Mouse (Mus musculus) monocyte, adult 5-6 weeks (primary cell): Measurements from ENCODE around the gene Nfkbia. TPM values are rescaled to one million over a fixed set of nuclear protein-coding genes. Genes with fewer than 3 reads are reported as not detected.

Source experiments
- ATAC-seq: fragments of 153-309, 156-312 bp; replicated peaks from 2 replicates; pipeline ENCODE4 v1.8.0; 2017; ENCODE audit warnings: mild to moderate bottlenecking; ENCODE audit not compliant: low TSS enrichment, insufficient number of reproducible peaks, severe bottlenecking, poor library complexity, low FRiP score
- total RNA-seq: library from RNA; stranded (forward); fragments of 200-1000, 200-491, 200-594 nt; gene quantifications from 3 replicates; pipeline ENCODE4 v1.2.3, GENCODE M21; 2017

Gene Nfkbia
- total RNA-seq, 1 experiment from 2014 or later = 360 TPM

DNA sequence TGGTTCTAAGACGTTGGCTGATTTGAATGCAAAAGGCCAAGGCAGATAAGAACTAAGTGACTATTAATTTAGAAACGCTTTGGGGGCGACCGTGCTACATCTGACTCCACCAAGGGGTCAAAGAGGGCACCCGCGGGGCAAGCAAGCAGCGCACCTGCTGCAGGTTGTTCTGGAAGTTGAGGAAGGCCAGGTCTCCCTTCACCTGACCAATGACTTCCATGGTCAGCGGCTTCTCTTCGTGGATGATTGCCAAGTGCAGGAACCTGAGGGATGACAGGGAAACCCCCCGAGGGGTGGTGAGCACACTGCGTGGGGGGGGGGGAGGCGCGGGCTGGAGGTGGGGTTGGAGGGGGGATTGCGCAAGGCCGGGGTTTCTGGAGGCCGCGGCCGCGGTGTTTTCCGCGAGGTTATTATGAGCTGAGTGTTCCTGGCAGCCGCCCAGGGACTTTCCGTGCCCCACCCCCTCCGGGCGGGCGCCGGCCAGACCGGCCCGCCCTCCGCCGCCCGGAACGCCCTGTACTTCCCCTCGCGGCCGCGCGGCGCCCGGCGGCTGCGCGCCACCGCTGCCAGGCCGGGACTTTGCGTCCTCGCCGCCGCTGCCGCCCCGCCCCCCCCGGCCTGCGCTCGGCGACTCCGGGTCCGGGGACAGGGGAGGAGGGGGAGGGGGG lies 797 bp downstream of the Nfkbia start:
- ATAC-seq = peak; percentile 20

DNA sequence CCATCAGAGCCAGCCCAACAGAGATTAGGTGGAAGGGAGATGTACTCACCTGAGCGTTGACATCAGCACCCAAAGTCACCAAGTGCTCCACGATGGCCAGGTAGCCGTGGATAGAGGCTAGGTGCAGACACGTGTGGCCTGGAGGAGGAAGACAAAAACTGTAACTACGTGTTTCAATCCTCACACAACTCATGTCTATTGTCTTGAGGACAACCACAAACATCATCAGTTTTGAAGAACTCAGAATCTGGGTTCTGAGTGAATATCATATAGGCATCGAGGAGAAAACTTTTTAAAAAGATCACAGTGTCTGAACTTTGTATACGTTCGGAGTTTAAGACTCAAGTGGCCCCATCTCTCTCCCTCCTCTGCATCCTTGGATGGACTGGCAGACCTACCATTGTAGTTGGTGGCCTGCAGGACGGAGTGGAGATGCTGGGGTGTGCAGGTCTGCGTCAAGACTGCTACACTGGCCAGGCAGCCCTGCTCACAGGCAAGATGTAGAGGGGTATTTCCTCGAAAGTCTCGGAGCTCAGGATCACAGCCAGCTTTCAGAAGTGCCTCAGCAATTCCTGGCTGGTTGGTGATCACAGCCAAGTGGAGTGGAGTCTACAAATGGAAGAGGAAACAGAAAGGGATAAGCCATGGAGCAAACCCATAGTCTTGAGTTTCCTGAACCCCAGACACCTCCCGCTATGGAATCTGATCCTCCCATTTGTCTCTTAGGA lies 1.6 kb downstream of the Nfkbia start:
- ATAC-seq = no peak

DNA sequence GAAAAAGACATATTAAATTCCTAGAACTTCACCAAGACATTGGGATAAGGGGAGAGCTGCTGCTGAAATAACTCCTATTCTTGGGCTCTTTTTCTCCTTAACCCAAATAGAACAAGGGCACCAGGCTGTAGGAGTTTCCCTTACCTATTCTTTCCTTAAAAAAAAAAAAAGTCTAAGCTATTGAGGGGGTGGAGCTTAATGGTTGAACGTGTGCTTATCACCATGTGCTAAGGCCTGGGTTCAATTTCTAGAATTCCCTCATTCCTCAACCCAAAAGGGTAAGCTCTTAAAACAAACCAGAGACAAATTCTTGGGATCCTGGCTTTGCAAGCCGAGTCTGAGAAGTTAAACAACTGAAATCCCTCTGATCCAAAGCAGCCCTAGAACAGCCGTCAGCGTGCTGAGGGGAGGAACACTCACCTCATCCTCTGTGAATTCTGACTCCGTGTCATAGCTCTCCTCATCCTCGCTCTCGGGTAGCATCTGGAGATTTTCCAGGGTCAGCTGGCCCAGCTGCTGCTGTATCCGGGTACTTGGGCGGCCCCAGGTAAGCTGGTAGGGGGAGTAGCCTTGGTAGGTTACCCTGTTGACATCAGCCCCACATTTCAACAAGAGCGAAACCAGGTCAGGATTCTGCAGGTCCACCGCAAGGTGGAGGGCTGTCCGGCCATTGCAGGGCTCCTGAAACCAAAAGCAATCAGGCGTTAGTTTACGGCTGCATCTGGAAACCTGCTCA lies 2.3 kb downstream of the Nfkbia start:
- ATAC-seq = no peak

DNA sequence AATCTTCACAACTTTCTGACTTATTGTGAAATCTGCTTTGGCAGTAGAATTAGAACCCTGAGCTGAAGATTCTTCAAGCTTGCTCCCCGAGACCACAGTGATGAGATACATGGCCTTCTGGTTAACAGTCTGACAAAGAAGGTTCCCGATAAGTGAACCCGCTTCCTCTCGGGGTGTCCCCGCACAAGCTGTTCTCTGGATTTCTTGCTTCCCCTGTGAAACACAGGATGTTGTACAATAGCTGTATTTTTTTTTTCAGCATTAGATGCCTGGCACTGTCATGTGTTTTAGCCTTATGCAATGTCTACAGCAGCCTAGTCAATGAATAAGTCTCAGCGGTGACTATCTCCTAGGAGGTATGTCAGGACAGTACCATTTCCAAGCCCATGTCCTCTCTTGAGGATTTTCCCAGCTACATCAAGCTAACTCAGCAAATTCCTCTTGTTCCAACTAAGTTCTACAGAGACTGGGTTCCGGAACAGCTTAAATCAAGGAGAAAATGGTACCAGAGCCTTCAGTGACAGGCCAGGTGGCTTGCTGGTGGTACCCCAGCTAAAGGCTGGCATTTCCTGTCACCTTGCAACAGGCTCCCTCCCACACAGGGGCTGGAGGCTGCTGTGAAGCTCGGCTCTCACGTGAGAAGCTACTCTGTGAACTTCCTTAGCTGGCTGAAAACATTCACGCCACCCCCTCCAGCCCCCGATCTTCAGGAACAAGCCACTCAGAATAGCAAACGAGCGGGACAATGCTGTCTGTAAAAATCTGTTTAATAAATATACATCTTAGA lies 3.6 kb downstream of the Nfkbia start:
- ATAC-seq = peak; percentile 55

DNA sequence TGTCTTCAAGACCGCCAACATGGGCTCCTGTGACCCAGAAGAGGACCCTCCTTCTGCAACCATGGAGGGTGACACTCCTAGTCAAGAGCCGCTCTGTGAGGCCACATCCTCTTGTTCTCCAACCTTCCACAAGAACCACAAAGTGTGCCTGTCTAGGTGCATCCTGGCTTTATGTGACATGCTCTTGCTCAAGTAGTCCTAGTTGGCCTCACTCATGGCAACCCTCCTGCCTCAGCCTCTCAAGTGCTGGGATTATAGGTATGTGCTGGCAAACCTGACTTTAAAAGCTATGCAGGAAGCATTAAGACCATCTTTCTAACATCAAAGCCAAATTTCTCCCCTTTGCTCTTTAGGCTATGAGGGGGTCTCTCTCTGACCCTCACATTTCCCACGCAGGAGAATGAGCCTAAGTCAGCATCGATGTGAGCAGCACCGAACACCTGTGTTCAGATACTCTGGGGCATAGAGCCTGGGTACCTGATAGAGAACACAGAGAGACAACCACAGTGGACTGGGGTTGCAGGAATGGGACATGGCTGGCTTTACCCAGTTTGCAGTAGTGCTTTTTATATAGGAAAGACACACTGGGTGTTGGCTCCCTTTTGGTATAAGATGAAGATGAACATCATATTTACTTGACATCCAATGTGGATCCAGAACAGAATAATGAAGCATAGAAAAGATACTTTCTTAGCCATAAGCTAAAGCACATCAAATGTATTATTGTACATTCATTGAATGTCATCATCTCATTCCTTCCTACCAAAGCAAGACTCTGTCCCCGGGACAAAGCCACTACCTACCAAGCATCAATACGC lies 4.4 kb downstream of the Nfkbia start:
- no peak for ATAC-seq

DNA sequence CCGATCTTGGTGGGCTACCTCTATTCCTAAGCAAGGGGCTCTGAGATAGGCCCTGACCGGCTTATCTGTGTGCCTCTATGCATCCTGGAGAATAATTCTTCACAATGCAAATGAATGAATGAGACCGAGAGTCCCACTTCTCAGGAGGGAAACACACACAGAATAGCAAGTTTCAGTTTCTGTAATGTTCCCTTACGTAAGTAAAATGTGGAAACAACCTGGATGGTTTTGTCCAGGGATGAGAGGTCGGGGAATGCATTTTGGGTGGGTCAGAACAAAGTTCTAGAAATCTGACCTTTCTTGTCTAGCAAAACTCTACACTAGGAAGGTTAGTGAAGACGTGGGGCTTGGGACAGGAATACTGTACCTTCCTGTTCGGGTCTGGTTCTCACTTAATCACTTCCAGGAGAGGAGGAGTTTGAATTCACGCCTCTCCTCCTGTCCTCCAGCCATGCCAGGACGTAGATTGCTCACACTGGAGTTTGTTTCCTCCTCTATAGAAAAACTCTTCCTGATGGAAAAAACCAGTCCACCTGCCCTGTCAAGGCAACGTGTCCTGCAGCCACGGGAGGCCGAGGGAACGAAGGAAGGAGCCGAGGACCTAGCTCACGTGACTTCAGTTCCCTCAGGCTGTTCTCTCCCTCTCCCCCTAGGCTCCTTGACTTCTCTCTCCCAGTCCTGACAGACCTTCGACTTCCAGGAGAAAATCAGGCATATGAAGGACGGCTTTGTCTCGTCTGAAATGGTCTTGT lies 5.3 kb downstream of the Nfkbia start:
- no peak for ATAC-seq

DNA sequence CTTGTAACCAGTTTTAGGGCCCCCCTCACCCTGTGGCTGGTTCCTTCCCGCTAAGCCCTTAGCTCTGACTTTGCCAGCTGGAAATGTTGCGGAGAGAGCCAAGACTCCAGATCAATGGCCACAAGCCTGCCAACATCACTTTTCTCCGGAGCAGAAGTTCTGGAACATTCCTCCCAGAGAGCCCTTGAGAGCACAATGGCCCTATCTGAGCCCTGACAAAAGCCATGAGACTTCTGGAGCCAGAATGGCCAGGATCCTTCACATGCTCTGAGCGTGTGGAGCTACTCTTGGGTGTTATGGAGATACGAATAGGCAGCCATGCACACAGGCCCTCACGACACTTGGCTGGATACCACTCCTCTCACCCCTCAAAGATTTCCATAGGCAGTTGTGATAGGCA lies 7.6 kb downstream of the Nfkbia start:
- ATAC-seq = no peak

DNA sequence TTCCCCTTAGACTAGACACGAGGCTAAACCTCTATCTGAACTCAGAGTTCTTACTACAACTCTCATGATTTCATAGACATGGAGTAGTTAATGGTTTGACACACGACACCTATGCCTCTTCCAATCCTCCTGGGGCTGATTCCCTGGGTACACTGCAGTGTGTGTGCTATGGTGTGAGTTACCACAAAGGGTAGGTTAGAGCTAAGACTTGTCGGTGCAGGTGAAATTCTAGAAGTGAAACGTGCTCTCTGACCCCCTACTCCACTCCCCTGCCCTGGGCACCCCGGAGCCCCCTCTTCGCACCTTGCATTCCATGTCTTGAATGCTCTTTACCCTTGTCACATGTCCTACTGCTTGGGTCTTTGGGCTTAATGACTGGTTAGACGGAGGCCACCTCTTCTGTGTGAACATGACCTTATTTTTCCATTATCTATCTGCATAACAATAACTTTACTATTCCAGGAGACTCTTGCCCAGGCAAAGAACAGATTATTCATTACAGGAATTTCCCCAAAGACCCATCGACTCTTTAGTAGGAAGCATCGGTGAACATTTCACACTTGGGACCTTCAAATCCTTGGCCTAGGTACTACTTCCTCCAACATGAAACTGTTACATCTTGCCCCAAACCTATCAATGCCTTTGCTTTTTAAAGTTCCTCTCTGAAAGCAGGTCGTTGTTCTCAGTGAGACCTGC lies 8.2 kb downstream of the Nfkbia start:
- no peak for ATAC-seq

DNA sequence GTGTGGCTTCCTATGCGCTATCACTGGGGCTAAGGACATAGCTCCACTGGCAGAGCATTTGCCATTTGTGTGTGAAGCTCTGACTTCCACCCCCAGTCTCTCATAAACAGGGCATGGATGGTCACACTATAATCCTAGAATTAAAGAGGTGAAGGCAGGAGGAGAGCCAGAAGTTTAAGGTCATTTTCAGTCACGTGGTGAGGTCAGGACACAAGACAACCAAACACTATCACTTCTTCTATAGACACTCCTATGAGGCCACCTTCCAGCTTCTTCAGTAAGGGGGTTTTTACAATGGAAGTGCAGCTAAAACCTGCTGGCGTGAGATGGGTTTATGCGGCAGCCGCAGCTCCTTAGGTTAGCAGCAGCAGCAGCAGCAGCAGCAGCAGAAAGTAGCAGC lies 8.9 kb downstream of the Nfkbia start:
- no peak for ATAC-seq

DNA sequence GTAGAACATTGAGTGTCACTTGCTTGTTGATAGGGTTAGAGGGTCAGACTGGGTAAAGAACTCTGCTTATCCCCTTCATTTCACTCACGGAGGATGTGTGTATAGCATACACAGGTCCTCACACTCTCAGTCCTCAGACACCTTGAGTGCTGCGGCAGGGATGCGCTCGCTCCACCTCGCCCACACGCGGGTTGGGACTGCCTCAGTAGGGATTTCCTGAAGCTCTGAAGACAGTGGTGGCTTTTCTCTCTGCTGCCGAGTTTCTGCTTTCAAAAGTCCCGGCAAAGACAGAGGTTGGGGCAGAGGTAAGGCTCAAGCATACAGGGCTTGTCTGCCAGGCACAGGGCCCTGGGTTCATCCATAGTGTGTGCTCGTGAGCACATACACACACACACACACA lies 9.7 kb downstream of the Nfkbia start:
- ATAC-seq = no peak

DNA sequence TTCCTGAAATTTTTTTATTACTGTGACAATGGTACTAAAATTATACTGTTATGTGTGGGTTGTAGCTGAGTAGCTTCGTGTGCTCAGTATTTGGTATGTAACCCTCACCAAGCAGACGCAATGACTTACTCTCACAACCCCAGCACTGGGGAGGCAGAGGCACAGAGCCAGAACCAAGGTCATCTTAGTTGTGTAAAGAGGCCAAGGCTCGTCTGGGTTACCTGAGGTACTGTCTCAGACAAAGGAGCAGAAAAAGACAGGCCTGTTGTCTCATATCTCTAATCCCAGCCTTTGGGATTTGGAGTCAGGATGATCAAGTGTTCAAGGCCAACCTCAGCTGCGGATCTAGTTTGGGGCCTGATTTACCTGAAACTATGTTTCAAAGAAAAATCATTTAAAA lies 10.7 kb downstream of the Nfkbia start:
- no peak for ATAC-seq

DNA sequence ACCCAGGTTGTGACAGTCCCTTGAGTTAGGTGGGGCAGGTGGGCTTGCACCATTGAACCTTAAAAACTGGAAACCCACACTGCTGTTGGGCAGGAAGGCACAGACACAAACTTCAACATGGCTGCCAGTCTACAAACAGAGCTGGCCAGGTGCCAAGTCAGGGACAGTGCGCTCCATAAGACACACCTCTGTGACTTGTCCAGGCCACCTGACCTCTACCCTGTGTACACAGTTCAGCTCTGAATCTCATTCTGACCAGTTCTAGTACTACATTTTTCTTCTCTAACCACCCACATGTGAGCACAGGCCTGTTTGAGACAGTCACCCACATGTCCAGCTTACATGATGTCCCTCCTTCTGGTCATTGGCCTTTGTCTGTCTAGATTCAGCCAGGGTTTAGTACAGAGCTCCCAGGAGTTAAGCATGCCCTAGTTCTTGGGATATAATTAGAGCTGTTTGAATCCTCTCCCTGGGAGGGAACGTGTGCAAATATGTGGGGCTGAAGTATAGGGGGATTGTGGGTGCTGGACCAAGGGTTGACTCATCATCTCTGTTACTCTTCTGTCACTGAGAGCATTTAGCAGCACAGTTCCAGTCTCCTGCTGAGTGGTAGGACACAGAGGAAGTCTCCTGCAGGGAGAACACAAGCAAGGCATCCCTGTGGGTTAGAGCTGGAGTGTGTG lies 11.8 kb downstream of the Nfkbia start:
- no peak for ATAC-seq

DNA sequence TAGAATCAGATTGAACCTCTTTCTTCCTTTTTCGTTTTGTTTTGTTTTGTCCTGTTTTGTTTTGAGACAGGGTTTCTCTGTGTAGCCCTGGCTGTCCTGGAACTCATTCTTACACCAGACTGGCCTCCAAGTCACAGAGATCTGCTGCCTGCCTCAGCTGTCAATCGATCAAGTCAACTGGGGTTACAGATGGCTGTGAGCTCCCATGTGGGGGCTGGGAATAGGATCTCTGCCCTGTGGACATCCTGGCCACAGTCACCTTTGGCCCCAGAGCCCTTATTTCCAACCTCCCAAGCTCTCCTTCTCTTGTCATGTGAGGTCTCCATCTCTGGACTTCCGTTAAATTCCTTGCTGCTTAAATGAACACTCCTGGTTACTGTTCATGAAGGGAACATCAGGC lies 13.5 kb downstream of the Nfkbia start:
- ATAC-seq = no peak

DNA sequence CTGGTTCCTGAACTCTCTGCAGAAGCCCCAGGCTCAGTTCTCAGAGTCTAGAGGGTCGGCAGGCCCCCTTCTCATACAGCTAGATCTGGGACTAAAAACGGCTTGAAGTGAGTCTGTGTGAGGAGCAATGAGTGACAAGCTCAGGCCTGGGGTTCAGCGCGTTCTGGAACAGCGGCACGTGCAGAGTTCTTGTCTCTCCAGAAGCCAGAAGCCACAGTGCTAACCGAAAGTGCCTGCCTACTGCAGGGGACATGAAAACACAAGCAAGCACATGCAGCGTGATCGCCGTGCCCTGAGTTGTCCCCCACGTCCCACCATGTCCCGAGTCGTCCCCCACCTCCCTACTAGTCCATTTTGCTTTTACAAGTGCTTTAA lies 18.3 kb downstream of the Nfkbia start:
- 0 out of 2 replicates have a peak, but pooled peaks have one; percentile 20 for ATAC-seq

DNA sequence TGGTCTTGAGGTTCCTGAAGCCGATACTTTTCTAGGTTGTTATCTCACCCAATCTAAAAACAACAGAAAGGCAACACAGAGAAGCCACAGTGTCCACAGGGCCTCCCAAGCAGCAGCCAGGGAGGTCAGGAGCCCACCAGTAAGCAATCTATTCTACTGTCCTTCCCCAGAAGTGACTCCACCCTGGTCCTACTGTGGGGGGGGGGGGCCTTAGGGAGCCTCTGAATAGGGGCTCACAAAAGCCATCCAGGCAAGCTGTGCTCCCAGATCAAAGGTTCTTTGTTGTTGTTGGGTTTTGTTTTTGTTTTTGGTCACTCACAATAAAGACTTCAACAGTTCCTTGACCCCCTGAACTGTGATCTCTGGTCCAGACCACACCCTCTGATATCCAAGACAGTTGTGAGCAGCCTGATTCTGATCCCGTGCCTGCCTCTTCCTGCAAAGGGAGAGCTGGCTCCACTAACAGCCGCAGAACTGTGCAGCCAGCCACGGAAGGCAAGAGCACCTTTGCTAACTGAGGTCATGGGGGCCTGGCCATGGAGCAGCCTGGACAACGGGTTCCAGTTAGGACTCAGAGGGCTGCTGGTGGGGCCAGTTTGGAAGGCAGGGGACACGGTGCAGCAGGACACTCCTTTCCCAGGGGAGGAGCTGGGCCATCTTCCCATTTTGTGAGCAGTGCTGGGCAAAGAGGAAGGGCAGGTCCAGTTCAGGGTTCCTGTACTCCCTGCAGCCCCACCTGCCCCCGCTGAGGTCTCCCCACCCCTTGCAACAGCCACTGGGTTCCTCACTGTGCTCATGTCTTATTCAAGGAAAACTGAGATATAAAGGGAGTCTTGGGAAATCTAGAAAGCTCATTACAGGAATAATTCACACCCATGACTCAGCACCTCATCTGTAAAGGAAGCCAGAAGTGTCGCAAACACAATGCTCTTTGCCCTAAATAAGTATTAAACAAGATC lies 18.9 kb downstream of the Nfkbia start:
- ATAC-seq = peak; percentile 76

DNA sequence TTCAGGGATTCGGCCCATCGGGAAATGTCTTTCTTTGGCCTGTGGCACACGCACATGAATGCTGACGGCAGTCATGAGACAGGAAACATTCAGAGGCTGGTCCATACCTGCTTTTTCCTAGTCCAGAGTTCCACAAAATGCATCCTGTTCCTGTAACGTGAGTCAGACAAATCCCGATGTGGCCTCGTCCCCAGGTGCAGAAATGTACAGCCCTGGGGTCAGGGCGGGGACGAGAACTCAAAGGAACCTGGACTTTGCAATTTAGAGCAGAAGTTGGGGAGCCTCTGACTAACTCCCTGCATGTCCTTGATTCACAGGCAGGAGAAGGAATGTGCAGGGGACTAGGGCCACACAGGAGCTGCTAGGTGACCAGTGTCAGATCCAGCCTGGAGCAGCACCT lies 21.1 kb downstream of the Nfkbia start:
- no peak for ATAC-seq
